Mouse (Mus musculus) skeletal muscle tissue, postnatal 0 days (tissue): ENCODE data around the gene Mettl26. TPM values are rescaled to one million over a fixed set of nuclear protein-coding genes. Genes with fewer than 3 reads are reported as not detected.

ENCODE experiments used
- microRNA-seq, 2 experiments: library from miRNA; unstranded; fragments of <30 nt; microRNA quantifications; one replicate each; pipeline ENCODE4; 2016
- polyA plus RNA-seq: library from polyadenylated mRNA; unstranded; fragments of >200 nt; fragmentation: Nextera tagmentation; extraction: Ambion mirVana; gene quantifications from 2 replicates; pipeline ENCODE4 v1.2.1, GENCODE M21; 2015

Gene Mettl26
- polyA plus RNA-seq, result 35.5 and 37.9 TPM in 2 replicates

DNA sequence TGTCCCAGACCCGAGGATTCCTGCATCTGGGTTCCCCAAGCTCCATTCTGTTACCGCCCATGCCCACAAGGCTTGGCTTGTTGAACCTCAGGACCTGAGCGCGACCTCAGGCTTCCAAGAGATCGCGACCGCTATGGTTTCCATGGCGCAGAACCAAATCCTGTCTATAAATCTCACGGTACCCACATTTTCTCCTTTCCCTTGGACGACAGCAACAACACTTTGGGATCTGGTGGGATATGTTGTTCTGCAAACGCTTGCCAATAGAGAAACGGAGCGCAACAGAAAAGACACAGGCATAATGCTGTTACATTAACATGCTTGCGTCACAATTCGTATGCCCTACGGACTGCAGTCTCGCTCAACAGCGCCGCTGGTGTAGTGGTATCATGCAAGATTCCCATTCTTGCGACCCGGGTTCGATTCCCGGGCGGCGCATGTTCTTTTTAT is at the start of gene Mettl26:
Gene Mettl26 (plus strand): TSS at position 354 of the 450 bp plus-strand sequence.

DNA sequence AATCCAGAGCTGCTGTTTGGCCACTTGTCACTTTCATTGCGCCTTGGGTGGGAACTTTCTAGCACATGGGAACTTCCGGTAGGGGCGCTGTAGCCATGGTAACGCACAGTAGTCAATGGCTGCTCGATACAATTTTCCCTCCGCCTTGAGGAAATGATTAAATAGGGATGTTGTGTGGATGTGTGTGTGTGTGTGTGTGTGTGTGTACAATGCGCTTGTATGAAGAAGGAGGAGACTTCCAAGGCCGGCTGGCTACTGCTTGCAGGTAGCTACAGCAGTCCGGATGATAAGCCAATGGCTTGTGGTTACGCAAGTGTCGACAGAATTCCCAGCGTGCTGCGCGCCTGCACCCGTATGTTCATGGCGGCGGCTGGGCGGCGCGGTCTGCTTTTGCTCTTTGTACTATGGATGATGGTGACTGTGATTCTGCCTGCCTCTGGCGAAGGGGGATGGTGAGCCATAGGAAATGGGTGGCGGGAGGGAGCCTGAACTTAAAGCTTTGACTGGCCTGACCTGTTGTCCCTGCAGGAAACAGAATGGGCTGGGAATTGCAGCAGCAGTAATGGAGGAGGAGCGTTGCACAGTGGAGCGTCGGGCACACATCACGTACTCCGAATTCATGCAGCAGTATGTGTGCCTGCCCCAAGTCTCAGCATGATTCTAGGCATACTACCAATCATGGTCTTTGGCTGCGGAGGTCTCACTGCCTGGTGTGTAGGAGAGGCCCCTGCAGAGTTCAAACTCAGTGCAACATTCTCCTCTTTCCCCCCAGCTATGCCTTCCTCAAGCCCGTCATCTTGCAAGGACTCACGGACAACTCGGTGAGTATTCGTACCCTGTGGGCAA is 45.9 kb upstream of the Mettl26 start, which contains the start of gene Jmjd8:
Gene Jmjd8 (plus strand): TSS at position 156 of the 846 bp plus-strand sequence.

DNA sequence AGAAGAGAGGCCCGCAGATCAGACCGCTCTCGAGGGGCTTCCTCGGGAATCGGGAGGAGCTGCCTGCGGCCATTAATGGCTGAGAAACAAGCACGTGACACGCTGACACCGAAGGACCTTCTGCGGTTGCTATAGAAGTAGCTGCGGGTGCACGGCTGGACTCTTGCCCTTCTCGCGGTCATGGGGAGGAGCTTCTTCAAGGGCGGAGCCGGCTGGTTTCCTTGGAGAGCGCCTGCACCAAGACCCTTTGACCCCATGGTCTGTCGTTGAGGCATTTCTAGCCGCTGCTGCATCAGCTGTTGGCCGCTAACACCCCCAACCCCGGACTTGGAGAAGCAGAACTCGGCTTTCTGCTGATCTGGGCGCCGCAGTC is 41.6 kb upstream of the Mettl26 start, which contains the start of gene Stub1:
Gene Stub1 (minus strand): TSS at position 114 of the 373 bp plus-strand sequence.

DNA sequence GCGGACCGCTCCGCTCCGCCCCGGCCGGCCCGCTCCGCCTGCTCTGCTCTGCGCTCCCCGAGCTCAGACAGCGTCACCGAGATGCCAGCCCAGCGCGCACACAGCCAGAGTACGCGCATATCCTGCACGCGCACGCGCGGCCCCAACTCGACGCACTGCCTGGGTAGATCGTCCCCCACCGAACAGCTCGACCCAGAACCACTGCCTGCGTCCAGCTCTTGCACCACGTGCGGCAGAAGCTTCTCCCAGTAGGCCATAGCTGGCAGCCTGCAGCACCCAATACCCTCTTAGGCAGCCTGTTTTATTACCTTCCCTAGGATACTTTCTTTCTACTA is 37.8 kb upstream of the Mettl26 start, which contains the start of gene Rhbdl1:
Gene Rhbdl1 (minus strand): TSS at position 220 of the 335 bp plus-strand sequence.

DNA sequence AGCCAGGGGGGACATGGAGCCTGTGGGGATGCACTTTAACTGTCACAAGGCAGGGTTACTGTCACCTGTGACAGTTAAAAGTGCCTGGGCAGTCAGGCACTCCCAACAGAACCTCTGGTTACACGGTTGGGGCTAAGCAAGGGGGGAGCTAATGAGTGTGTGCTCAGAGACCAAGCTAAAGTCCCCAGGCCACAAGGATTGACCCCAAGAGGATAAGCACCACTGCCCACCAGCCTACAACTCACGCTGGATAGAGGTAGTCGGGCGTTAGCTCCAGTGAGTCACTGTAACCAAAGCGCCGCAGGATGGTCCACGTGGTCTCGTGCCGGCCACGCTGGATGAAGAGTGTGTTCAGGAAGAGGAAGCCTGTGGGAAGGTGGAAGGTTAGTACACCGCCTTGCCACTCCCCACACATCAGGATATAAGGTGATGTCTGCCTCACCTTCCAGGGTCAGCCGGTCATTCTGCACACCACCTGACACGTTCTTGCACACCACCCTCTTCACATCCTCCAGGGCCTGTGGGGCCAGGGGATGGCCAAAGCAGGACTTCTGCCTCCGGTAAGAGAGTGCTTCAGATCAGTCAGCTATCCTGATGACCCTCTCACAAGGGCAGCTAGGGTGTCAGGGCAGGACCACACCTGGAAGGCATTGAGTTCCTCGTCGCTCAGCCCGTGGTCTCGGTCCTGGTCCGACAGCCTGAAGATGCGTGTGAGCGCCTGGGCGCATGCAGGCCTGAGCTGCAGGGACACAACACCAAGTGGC is 33.6 kb upstream of the Mettl26 start, which contains the start of gene Gm20683:
Gene Gm20683 (minus strand): TSS at position 647 of the 764 bp plus-strand sequence.

DNA sequence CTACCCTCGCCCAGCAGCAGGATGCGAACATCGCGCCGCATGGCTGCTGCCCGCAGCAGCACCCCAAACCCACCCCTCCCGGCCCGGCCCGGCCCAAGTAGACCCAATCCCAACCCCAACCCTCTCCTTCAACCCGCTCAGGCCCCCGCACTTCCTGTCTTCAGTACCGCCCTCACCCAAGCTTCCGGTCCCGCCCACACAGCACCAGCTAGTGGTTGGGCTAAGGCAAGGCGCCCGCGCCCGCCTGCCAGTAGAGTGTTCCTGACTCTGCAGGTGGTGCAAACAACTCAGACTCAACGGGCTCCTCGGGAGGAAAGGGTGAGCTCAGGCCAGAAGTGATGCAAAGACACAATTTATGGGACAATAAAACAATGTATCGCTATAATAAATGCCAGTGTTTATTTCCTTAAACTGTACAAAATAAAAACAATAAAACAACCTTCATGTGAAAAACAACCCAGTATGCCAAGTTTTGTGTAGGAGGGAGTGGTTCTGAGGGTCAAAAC is 30.4 kb upstream of the Mettl26 start, which contains the start of gene Rhot2:
Gene Rhot2 (minus strand): TSS at position 456 of the 506 bp plus-strand sequence.

DNA sequence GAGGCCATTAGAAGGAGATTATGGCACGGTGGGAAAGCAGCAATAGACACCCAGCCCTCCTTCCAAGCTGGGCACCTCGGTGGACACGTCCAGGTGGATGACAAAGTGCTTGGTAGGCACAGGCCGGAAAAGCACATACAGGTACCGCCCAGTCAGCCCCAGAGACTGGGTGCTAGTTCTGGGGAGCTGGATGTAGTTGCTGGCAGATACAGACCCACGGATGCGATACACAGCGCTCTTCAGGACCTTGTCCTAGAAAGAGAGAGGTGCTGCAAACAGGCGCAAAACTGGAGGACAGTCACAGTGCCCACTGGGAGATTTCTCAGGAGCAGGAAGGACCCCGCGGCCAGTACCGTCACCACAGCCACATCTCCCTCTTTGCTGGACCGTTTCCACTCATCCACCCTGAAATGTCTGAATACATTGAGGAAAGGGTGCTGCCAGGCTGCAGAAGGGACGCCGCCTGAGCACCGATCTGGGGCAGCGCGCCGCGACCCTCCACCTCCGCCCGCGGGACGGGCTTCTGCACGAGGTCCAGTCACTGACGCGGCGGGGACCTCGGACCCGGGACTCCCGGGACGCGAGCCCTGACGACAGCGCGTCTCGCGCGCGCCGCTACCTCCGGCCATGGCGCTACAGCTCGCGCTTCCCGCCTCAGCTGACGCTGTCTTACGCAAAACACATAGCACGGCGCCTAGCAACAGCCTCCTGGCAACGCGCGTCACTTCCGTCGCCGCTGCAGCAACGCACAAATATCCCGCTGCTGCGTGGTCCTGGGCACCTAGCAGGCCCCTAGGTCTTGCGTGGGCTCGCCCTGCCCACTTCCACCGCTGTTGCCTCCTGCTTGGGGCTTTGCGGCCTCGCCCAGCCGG is 13.8 kb upstream of the Mettl26 start, which contains the start of gene Wdr90:
Gene Wdr90 (minus strand): TSS at position 670 of the 872 bp plus-strand sequence.

DNA sequence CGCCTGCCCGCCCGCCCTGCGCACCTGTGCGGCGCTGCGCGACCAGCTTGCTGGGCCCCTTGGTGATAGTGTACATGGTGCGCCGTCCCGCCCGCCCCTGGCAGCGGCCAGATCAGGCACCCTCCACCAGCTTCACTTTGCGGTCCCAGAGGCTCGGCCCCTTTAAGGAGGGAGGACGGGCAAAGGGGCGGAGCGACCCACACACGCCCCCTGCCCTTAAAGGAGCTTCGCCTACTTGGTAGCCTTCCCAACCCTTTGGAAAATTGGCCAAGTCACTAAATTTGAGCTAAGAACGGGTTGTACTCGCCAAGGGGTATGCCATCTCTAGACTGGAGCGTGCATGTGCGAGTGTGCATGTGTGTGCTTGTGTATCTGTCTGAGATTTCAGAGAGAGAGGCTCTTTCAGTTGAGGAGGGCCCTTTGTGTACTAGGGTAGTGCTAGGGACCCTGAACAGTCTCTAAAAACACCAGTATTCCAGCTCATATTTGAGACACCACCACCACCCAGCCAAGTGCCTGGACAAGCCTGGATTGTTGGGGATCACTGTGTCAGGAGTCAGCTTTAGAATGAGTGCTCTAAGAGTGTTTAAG is 6.2 kb upstream of the Mettl26 start, which contains the start of gene Mcrip2:
Gene Mcrip2 (minus strand): TSS at position 164 of the 591 bp plus-strand sequence.

DNA sequence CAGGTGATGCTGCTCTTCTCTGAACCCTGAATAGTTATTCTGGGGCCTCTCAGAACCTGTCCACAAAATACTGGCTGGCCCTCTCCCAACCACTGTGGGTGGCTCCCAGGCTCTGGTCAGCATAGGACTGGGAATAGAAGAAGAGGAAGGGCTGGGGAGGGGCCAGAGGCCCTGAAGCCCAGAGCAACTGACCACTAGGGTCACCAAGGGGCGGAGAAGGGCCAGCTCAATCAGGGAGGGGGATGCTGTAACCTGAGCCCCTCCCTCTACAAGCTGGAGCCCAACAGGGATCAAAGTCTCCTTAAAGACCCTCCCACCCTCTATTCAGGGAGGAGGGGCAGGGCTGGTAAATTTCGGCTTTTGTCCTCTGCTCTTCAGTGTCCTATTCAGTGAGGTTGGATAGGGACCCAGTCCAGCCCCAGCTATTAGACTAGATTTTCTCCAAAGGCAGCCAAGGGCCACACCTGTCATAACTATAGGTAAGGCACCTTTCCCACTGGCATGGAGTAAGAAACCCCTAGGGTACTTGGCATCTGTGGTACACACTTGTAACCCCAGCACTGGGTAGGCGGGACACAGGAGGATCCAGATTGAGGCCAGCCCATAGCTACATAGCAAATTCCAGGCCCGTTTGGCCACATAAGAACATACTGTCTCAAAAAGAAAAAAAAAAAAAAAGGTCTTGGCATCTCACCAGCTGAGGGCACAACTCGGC is 5.5 kb downstream of the Mettl26 start, which contains the start of gene Wfikkn1:
Gene Wfikkn1 (minus strand): TSS at position 663 of the 715 bp plus-strand sequence.

DNA sequence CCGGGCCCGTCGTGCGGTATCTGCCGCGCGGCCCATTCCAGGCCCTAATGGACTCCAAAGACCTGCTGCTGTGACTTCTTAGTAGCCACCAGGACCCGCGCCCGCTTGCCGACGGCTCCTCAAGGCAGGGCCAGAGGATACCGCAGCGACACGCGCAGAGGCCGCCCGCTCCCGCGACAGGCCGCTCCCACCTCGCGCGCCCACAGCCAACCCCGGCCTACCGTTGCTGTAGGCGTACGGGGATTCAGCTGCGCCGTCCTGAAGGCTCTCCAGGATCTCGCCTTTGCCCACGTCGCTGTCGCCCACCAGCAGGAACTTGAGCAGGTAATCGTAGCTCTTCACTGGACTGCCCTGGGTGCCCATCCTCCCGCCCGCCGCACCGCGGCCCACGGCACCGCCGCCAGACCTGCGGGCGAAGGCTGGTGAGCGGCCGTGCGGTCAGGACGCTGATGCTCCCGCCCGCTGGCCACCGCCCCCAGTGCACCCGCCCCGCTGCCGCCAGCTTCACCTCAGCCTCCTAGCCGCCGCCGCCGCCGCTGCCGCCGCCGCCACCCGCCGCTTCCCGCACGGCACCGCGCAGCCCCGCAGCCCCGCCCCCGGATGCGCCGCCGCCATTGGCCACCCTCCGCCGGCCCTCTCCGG is 44.4 kb downstream of the Mettl26 start, which contains the start of gene Rab40c:
Gene Rab40c (minus strand): TSS at position 584 of the 642 bp plus-strand sequence.

Small RNAs within 50 kb of the gene (microRNA-seq; reads per million reads assigned to microRNA genes)
- 0.10 to 0.64 reads per million in 2 experiments for gene Mir3082

Other genes starting within 250 kb of the Mettl26 start
- 0.28 TPM in 1 of 2 replicates, not detected in the other for gene Gng13, start 157.9 kb upstream of the Mettl26 start, polyA plus RNA-seq
- gene Chtf18, start 147.7 kb upstream of the Mettl26 start, polyA plus RNA-seq, result 3.2 and 4.6 TPM in 2 replicates
- gene Rpusd1, start 147.4 kb upstream of the Mettl26 start, polyA plus RNA-seq, result 8.7 and 9.4 TPM in 2 replicates
- gene Mslnl, start 139.0 kb upstream of the Mettl26 start, polyA plus RNA-seq, result not detected in 2 replicates
- gene Msln, start 120.7 kb upstream of the Mettl26 start, polyA plus RNA-seq, result 1.4 and 1.7 TPM in 2 replicates
- gene Narfl, start 101.3 kb upstream of the Mettl26 start, polyA plus RNA-seq, result 36.6 and 38.7 TPM in 2 replicates
- gene Haghl, start 89.4 kb upstream of the Mettl26 start, polyA plus RNA-seq, result 31.4 and 32.9 TPM in 2 replicates
- 0.16 and 0.22 TPM in 2 replicates for gene Ccdc78, start 88.5 kb upstream of the Mettl26 start, polyA plus RNA-seq
- 55.4 and 60.9 TPM in 2 replicates for gene Fam173a, start 82.2 kb upstream of the Mettl26 start, polyA plus RNA-seq
- 0.35 and 0.65 TPM in 2 replicates for gene AC134908.4, start 79.4 kb upstream of the Mettl26 start, polyA plus RNA-seq
- gene Metrn, start 77.9 kb upstream of the Mettl26 start, polyA plus RNA-seq, result 22.8 and 28.7 TPM in 2 replicates
- 0.72 and 0.95 TPM in 2 replicates for gene Fbxl16, start 66.0 kb upstream of the Mettl26 start, polyA plus RNA-seq
- 11.8 and 12.4 TPM in 2 replicates for gene Wdr24, start 51.4 kb upstream of the Mettl26 start, polyA plus RNA-seq
- gene Jmjd8, start 46.2 kb upstream of the Mettl26 start, polyA plus RNA-seq, result 17.9 and 23.0 TPM in 2 replicates
- gene Stub1, start 41.7 kb upstream of the Mettl26 start, polyA plus RNA-seq, result 186 and 212 TPM in 2 replicates
- gene Rhbdl1, start 37.8 kb upstream of the Mettl26 start, polyA plus RNA-seq, result 13.6 and 17.2 TPM in 2 replicates
- gene Gm20683, start 33.3 kb upstream of the Mettl26 start, polyA plus RNA-seq, result 4.3 and 4.5 TPM in 2 replicates
- 11.2 and 13.6 TPM in 2 replicates for gene Rhot2, start 30.2 kb upstream of the Mettl26 start, polyA plus RNA-seq
- gene Wdr90, start 13.6 kb upstream of the Mettl26 start, polyA plus RNA-seq, result 3.5 and 5.5 TPM in 2 replicates
- gene Mcrip2, start 6.3 kb upstream of the Mettl26 start, polyA plus RNA-seq, result 120 and 122 TPM in 2 replicates
- gene Wfikkn1, start 5.8 kb downstream of the Mettl26 start, polyA plus RNA-seq, result 0.15 and 0.19 TPM in 2 replicates
- gene Rab40c, start 44.7 kb downstream of the Mettl26 start, polyA plus RNA-seq, result 9.7 and 10.2 TPM in 2 replicates
- 27.6 and 28.6 TPM in 2 replicates for gene Pigq, start 69.9 kb downstream of the Mettl26 start, polyA plus RNA-seq
- gene Nhlrc4, start 69.9 kb downstream of the Mettl26 start, polyA plus RNA-seq, result not detected in 2 replicates
- 0.14 TPM in 1 of 2 replicates, not detected in the other for gene A930017K11Rik, start 77.5 kb downstream of the Mettl26 start, polyA plus RNA-seq
- 6.7 and 8.4 TPM in 2 replicates for gene Capn15, start 110.7 kb downstream of the Mettl26 start, polyA plus RNA-seq
- 9.0 and 10.9 TPM in 2 replicates for gene Rab11fip3, start 194.5 kb downstream of the Mettl26 start, polyA plus RNA-seq
- 18.5 and 22.5 TPM in 2 replicates for gene Decr2, start 215.3 kb downstream of the Mettl26 start, polyA plus RNA-seq
- 28.8 and 36.8 TPM in 2 replicates for gene Nme4, start 220.5 kb downstream of the Mettl26 start, polyA plus RNA-seq
- gene Tmem8, start 238.2 kb downstream of the Mettl26 start, polyA plus RNA-seq, result 1.8 and 2.0 TPM in 2 replicates
- 122 and 126 TPM in 2 replicates for gene Mrpl28, start 248.4 kb downstream of the Mettl26 start, polyA plus RNA-seq